In the genomic region with DNA sequence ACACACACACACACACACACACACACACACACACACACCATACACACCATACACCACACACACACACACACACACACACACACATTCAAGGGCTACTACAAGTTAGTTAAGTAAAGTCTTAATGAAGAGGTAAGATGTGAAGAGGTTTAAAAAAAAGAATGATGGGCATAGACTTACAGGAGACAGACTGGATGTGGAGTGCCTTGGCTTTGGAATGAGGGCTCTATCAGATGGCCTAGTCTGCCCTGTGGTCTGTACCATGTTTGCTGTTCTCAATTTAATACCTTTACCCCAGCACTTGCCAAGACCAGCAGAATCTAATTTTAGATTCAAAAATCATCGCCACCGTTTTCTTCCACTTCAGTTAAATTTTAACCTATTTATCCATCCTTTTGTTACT, we compare ENCODE assay signal across 12 mouse cellular contexts. TPM values are rescaled to one million over a fixed set of nuclear protein-coding genes. Genes with fewer than 3 reads are reported as not detected.
DNase-seq lines count a peak whose midpoint lies in the region; ATAC-seq and TF ChIP-seq lines count a peak whose summit lies in the region.
"Had no signal": no experiment of that assay in that cellular context is flagged by ENCODE, and none has a peak within 500 bp of the region (broad histone marks: within the 10 kb centered on the region; RNA-seq: fewer than 3 reads in every experiment).

No protein-coding gene starts in this region.

- no peak overlapping the region for H3K4me3 ChIP-seq in heart, embryonic 16.5 days (ENCODE audit: low read length)
- H3K4me3 ChIP-seq in midbrain, embryonic 13.5 days (replicated peaks), result no peak overlapping the region
- H3K4me3 ChIP-seq in midbrain, postnatal 0 days (ENCODE audit: low read depth, low read length), result no peak overlapping the region
- H3K4me3 ChIP-seq: liver, embryonic 15.5 days had no signal

- no peaks in the 10 kb centered on the region for H3K9me3 ChIP-seq in heart, embryonic 16.5 days (replicated peaks; ENCODE audit: control insufficient read depth, low read length)
- H3K9me3 ChIP-seq in midbrain, embryonic 13.5 days, result no peaks in the 10 kb centered on the region
- H3K9me3 ChIP-seq in midbrain, postnatal 0 days (ENCODE audit: low read length), result no peaks in the 10 kb centered on the region
- H3K9me3 ChIP-seq: G1E; liver, embryonic 15.5 days had no signal

- intact Hi-C loops in heart, postnatal 36 days (cut with DNase I), result no loop called here

- DNase-seq in cerebellum, postnatal 14 days, result peak; percentile 31 to 55
- DNase-seq in cerebellum, adult 9-11 months, result no peak
- no peak for DNase-seq in heart, postnatal 36 days
- DNase-seq in midbrain, postnatal 0 days (ENCODE audit: low spot score), result no peak
- DNase-seq in urinary bladder, adult 2 months (ENCODE audit: low spot score), result no peak
- DNase-seq in ovary, adult 18-20 months (ENCODE audit: low spot score), result no peak
- DNase-seq: cerebellum, adult 8-10 months; right cerebral cortex, adult 18-20 months had no signal

- ATAC-seq in heart, embryonic 16.5 days (replicated peaks; ENCODE audit: extremely low read depth, insufficient read depth, low FRiP score), result no peak
- ATAC-seq in midbrain, embryonic 13.5 days, result 0 out of 2 replicates have a peak, but pooled peaks have one; percentile 11
- ATAC-seq in midbrain, postnatal 0 days (ENCODE audit: low FRiP score), result no peak

- H3K36me3 ChIP-seq in heart, embryonic 16.5 days (ENCODE audit: control insufficient read depth, insufficient read depth), result no peaks in the 10 kb centered on the region
- no peaks in the 10 kb centered on the region for H3K36me3 ChIP-seq in midbrain, embryonic 13.5 days
- no peaks in the 10 kb centered on the region for H3K36me3 ChIP-seq in midbrain, postnatal 0 days (ENCODE audit: insufficient read depth, low read length)
- H3K36me3 ChIP-seq: liver, embryonic 15.5 days had no signal

- peak overlapping the region; percentile 15; the same call in 1 of the 2 replicates for H3K4me2 ChIP-seq in heart, embryonic 16.5 days (ENCODE audit: low read depth, low read length)
- no peak overlapping the region for H3K4me2 ChIP-seq in midbrain, embryonic 13.5 days (replicated peaks)
- no peak overlapping the region for H3K4me2 ChIP-seq in midbrain, postnatal 0 days (ENCODE audit: low read depth, low read length, poor library complexity, severe bottlenecking)
- H3K4me2 ChIP-seq: liver, embryonic 15.5 days had no signal

- no peak overlapping the region for H3K9ac ChIP-seq in heart, embryonic 16.5 days (ENCODE audit: low read length)
- no peak overlapping the region for H3K9ac ChIP-seq in midbrain, embryonic 13.5 days (replicated peaks)
- H3K9ac ChIP-seq in midbrain, postnatal 0 days (replicated peaks; ENCODE audit: low read length, poor library complexity, severe bottlenecking), result no peak overlapping the region
- H3K9ac ChIP-seq: liver, embryonic 15.5 days had no signal

- H3K27ac ChIP-seq in heart, embryonic 16.5 days (ENCODE audit: low read length), result peak overlapping the region; percentile 65
- no peak overlapping the region for H3K27ac ChIP-seq in midbrain, embryonic 13.5 days
- H3K27ac ChIP-seq in midbrain, postnatal 0 days (ENCODE audit: low read depth, low read length), result no peak overlapping the region
- H3K27ac ChIP-seq: liver, embryonic 15.5 days had no signal

- H3K4me1 ChIP-seq in heart, embryonic 16.5 days (ENCODE audit: control insufficient read depth, insufficient read depth, low read length), result peaks cover 52% of the 10 kb centered on the region
- H3K4me1 ChIP-seq in midbrain, embryonic 13.5 days (replicated peaks), result no peaks in the 10 kb centered on the region; the same call in 1 of the 2 replicates
- no peaks in the 10 kb centered on the region for H3K4me1 ChIP-seq in midbrain, postnatal 0 days (ENCODE audit: insufficient read depth, low read length)

- WGBS in heart, embryonic 16.5 days, result 29% methylated on average over 2 of the region's 2 CpGs
- WGBS in midbrain, embryonic 13.5 days, result 77% methylated on average over 2 of the region's 2 CpGs
- WGBS in midbrain, postnatal 0 days, result 81% methylated on average over 2 of the region's 2 CpGs

- no peak for TF ChIP-seq CTCF in midbrain, postnatal 0 days (IDR thresholded peaks at IDR 0.05)

- H3K27me3 ChIP-seq in heart, embryonic 16.5 days (ENCODE audit: control insufficient read depth, insufficient read depth, low read length), result no peaks in the 10 kb centered on the region
- no peaks in the 10 kb centered on the region for H3K27me3 ChIP-seq in midbrain, embryonic 13.5 days
- no peaks in the 10 kb centered on the region for H3K27me3 ChIP-seq in midbrain, postnatal 0 days (ENCODE audit: insufficient read depth, low read length)
- H3K27me3 ChIP-seq: liver, embryonic 15.5 days had no signal

RNA-seq across cellular contexts. Expression of a gene that starts 41.1 kb away (rescaled TPM):
- 86.0 and 92.8 TPM in 2 replicates for polyA plus RNA-seq in heart, embryonic 16.5 days (2015; fragmentation: Nextera tagmentation; extraction: Ambion mirVana)
- 100 to 1,000 TPM; 195 to 217 TPM for total RNA-seq in heart, postnatal 36 days (2021)
- polyA plus RNA-seq in midbrain, embryonic 13.5 days (2015; fragmentation: Nextera tagmentation; extraction: Ambion mirVana), result 35.5 and 36.2 TPM in 2 replicates
- total RNA-seq in midbrain, postnatal 0 days (2014; rRNA removed), result 85.9 and 86.0 TPM in 2 replicates
- polyA plus RNA-seq in midbrain, postnatal 0 days (2015; fragmentation: Nextera tagmentation; extraction: Ambion mirVana), result 46.8 and 55.9 TPM in 2 replicates
- polyA plus RNA-seq in urinary bladder, adult 2 months (2012; rRNA removed), result 86.2 and 115 TPM in 2 replicates

Comparison
In these comparisons a context has a peak if more than half of its experiments do, and no peak if none do; other contexts are left out.
1. DNase-seq: peak in cerebellum, postnatal 14 days (2 of 2); none in cerebellum, adult 9-11 months (single experiment), heart, postnatal 36 days (0 of 2), midbrain, postnatal 0 days (single experiment), urinary bladder, adult 2 months (single experiment) and ovary, adult 18-20 months (single experiment).